Mouse (Mus musculus) cerebellum, adult 18-20 months (tissue): ENCODE measurements around the gene Syt1.
A peak's percentile ranks its signal among the peaks of the same experiment; 100 is the strongest.

ENCODE experiments used
- DNase-seq, 2 experiments: peaks; one replicate each; pipeline ENCODE4 v3.0.0; 2021

Gene Syt1

GRCm38 (mm10) chr10:109010241-109011193 is at the start of gene Syt1:
TSS of gene Syt1 (minus strand) at chr10:109010982.
- DNase-seq: peak; percentile 91 to 97

- no peak for DNase-seq
Observed at GRCm38 (mm10) chr10:109056500-109056899, 45.7 kb upstream of the Syt1 start.

DNA sequence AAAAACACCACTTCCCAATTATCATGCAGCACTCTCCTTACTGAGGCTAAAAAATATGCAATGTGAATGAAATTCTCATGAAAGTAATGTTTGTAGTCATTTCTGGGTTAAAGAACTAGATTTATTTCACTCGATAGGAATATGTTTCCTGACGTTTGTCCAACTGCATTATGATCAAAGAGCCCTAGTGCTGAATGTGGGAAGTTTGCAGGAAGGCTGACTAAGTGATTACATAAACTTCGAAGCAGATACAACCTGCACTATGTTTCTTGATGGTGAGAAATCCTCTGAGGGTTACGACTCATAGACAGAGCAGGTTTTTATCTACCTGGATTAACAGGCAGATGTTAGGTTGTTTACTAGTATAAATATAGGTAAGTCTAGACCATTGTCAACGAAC is 36.8 kb upstream of the Syt1 start:
- no peak for DNase-seq

DNA sequence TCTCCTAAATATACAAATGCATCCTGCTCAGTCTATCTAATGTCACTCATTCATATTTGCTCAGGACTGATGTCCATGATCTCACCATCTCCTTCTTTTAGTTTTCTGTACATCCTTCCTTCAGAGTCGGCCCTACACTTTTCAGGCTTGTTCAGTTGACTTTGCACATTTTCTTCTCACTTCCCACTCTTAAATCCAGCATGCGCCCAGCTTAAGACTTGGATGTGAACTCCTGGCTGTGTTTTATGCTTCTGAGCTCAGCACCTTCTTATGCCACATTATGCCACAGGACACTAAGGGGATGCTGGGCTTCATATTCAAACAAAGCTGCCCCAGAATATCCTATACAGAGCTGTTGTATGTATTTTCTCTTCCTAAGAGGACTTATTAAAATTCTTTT is 36.2 kb upstream of the Syt1 start:
- no peak for DNase-seq

DNA sequence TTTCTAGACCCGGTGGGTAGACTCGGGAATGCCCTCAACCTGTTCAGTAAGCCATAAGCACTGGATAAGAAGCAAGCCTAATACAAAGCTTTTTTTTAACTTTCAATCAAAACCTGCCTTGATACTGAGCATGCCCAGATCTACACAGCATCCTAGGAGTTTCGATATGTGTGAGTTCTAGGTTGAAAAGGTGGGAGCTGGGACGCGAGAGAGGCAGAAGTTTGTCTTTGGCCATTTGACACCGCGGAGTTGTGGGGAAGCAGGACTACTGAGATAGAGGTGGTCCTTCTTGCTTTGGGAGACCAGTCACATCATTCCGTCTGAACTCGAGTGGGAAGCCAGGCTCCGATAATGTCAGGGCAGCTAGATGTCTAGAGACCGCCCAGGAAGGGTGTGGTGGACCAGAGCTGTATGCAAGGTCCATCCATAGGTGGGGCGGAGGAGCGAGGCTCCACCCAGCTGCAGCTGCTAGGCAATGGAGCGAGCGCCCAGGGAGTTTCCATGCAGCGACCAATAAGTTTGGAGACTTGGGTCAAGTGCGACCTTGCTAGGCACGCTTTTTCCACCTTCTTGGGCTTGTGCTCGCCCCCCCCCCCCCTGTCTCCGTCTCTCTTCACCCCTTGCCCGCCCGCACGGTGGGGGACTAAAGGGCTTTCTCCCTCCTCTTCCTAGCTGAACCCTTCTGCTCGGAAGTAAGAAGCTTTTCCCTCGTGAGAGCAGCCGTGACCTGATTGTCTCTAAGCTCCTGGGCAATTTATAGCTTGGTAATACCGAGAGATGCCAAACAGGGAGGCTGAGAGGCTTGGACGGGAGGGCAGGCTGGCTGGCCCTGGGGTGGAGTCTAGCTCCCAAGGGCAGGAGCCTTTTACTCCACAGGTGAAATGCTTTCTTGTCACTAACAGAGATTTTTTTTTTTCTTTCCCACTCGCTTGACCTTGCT is 714 bp upstream of the Syt1 start:
- peak; percentile 76 to 80 for DNase-seq

DNA sequence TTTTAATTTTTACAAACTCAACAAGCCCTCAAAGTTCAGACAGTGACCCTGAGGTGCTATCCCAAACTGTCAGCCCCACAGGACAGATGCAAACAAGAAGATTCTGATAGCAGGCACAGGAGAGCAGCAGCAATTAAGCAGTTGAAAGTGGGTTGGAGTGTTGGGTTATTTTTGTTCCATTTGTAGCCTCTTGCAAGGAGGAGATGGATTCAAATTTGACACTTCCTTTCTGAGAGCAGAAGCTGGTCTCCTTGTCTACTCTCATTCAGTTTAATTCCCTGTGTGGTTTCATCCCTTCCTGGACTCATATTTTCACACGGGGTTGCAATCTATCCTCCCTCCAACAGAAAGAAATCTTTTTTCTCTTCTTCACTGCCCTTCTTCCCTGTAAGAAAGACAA is 951 bp downstream of the Syt1 start:
- DNase-seq: peak in 1 of 2 experiments; percentile 33

GRCm38 (mm10) chr10:109008456-109008855 is 2.3 kb downstream of the Syt1 start:
- DNase-seq: peak in 1 of 2 experiments; percentile 47

DNA sequence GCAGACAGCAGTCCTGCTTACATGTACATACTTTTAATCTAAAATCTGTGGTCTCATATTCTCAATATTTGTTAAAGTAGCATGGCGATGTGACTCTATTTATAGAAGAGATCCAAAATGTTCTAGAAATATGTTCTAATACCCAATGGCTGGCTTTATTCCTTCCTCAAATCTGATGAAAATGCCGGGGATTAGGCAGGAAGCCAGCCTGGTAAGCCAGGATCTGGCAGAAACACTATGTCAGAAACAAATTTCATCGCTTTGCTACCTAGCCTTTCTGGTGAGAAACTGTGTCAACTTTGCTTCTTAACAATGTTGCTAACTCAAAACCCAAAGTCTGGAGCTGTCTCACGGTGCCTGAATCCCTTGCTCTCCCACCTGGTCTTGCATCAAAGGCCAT is 7.3 kb downstream of the Syt1 start:
- DNase-seq: peak; percentile 79 to 81

- peak in 1 of 2 experiments; percentile 48 for DNase-seq
Observed at GRCm38 (mm10) chr10:108987250-108987649, 23.5 kb downstream of the Syt1 start.

DNA sequence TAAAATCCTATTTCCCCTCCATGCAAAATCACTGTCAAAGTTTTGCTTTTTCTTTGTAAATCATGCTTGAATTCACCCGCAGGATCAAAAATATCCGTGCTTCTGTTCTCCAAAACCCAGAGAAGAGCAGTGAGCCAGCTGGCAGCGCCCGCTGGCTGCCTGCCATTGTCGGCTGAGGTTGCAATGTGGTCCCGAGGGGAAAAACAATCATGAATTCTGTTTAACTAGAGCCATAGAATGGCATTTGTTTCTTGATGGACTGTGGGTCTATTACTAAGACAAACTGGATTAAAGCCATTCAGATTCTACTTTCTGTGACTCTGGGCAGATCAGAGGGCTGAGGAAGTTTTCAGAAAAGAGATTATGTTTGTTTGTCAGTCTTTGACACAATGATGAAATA is 31.1 kb downstream of the Syt1 start:
- peak; percentile 85 to 92 for DNase-seq

GRCm38 (mm10) chr10:108954952-108955351 is 55.8 kb downstream of the Syt1 start:
- no peak for DNase-seq

- peak; percentile 63 to 77 for DNase-seq
Observed at GRCm38 (mm10) chr10:108952182-108952581, 58.6 kb downstream of the Syt1 start.

DNA sequence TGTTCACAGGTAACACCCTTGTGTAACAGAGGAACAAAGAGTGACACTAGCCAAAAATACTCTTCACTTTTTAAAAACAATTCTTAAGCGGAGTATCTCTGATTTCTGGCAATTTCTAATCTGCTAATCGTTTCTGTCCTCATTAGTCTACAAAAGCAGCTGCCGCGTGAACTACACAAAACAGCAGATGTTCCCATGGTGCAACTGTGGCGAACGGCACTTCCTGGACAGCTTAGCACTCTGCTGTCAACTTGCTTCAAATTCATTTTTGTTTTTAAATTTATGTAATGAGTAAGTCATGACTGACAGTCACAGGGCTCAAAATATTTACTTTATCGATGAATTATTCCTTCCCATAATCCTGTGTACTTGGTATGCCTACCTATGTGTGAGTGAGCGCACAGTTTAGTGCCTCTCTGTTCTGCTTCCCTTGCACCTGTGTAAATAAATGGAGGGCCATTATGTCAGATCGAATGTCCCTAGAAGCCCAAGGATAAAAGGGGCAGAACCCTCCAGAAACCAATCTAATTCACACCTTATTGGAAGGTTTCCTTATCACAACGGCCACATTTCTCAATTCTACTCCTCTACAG is 73.8 kb downstream of the Syt1 start:
- no peak for DNase-seq

GRCm38 (mm10) chr10:108930299-108930698 is 80.5 kb downstream of the Syt1 start:
- DNase-seq: peak; percentile 46 to 58

GRCm38 (mm10) chr10:108929676-108930075 is 81.1 kb downstream of the Syt1 start:
- peak in 1 of 2 experiments; percentile 21 for DNase-seq

DNA sequence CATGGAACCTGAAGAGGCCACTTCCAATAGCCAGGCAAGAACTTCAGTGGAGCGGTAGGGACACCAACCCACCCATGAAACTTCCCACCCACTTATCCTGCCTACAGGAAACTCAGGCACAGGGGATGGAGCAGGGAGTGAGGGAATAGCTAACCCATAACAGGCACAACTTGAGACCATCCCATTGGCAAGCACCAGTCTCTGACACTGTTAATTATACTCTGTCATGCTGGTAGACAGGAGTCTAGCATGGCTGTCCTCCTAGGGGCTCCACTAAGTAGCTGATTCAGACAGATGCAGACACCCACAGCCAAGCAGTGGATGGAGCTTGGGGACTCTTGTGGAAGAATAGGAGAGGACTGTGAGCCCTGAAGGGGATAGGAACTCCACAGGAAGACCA is 105.5 kb downstream of the Syt1 start:
- DNase-seq: no peak

DNA sequence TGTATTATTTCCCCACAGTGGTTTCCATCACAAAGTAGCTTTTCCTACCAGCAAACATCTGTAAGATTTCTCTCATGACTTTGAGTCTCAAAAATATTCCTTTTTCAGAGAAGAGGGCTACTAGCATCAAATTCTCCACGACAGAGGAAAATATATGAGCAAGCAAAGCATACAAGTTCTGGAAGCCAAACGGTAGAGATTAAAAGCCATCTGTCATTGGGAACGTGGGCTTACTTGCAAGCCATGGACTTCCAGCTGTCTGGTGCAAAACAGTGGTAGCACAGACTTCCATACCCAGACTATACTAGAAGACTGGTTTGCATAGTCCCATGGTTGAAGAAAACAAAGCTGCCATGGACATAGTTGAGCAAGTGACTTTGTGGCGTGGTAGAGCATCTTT is 106.4 kb downstream of the Syt1 start:
- DNase-seq: peak in 1 of 2 experiments; percentile 21

- no peak for DNase-seq
Observed at GRCm38 (mm10) chr10:108896529-108896928, 114.3 kb downstream of the Syt1 start.

- no peak for DNase-seq
Observed at GRCm38 (mm10) chr10:108893288-108893687, 117.5 kb downstream of the Syt1 start.

DNA sequence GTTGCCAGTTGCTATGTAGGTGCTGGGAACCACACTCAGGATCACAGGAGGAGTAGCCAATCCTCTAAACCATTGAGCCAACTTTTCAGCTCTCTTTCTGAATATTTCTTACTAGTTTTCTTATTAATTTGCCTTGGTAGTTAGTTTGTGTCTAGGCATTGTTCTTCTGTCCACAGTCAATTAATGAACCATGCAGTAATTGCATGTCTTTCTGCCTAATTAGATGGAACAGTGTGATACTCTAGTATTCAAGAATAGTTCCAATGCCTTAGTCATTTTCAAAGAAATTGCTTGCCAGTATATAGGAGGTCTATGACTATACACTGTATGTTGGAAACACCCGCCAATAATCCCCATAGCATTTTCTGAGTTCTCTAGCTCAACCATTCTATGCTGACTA is 118.3 kb downstream of the Syt1 start:
- DNase-seq: no peak

DNA sequence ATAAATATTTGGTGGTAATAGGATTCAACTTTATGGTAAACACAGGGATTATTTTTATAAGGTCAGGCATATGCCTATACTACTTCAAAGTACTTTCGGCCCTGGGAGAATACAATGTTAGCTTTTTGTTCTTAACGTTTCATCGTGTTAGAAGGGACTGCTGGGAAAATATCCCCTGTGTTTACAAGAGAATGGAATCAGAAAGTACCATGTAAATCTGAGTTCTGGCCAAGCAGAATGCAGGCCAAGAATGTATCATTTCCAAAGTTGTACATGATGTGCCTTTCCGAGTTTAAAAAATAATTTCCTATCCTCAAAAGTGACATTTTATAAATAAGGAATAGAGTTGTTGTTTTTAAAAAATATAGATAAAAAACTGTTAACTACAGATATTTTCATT is 121.7 kb downstream of the Syt1 start:
- DNase-seq: no peak

DNA sequence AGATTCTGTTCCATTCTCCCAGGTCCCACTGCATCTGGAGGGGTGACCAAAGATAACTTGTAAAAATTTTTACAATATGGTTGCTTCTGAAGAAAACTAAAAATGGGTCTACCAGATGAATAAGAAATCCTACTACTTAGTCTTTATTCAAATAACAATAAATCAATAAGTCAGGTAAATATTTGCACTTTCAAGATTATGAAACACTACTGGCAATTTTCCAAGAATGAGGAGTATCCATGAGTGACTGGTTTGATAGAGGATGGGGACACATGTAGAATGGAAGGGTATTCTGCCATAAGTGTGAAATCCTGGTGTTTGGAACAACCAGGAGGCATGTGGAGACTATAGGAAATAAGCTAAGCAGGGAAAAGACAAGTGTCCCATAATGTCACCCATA is 124.0 kb downstream of the Syt1 start:
- DNase-seq: no peak

GRCm38 (mm10) chr10:108885769-108886168 is 125.0 kb downstream of the Syt1 start:
- DNase-seq: no peak
